Mouse (Mus musculus) embryonic facial prominence, embryonic 13.5 days (tissue): ENCODE measurements around the gene Pex11g. TPM values are rescaled to one million over a fixed set of nuclear protein-coding genes. Genes with fewer than 3 reads are reported as not detected.

Experiments
- ATAC-seq: fragments of 200-750 bp; cut with Nextera tagmentation; 2 replicates; pipeline ENCODE4 v1.8.0; 2017; ENCODE audit warnings: low read depth; ENCODE audit not compliant: insufficient number of reproducible peaks, insufficient read depth, low FRiP score, low TSS enrichment
- H3K27ac ChIP-seq: fragments of 300-500 bp; sonication (generic); 2 replicates; pipeline ENCODE4 v1.5.1; 2015; ENCODE audit warnings: moderate library complexity, mild to moderate bottlenecking, inconsistent platforms
- H3K27me3 ChIP-seq: fragments of 300-500 bp; sonication (generic); 2 replicates; pipeline ENCODE4 v1.6.1; 2015; ENCODE audit warnings: mild to moderate bottlenecking, inconsistent platforms
- H3K36me3 ChIP-seq: fragments of 300-500 bp; sonication (generic); 2 replicates; pipeline ENCODE4 v1.6.1; 2015; ENCODE audit warnings: mild to moderate bottlenecking, inconsistent platforms
- H3K4me1 ChIP-seq: fragments of 300-500 bp; sonication (generic); 2 replicates; pipeline ENCODE4 v1.6.1; 2015; ENCODE audit warnings: inconsistent platforms
- H3K4me2 ChIP-seq: fragments of 300-500 bp; sonication (generic); 2 replicates; pipeline ENCODE4 v1.6.1; 2015; ENCODE audit warnings: moderate library complexity, mild to moderate bottlenecking, inconsistent platforms
- H3K4me3 ChIP-seq: fragments of 300-500 bp; sonication (generic); 2 replicates; pipeline ENCODE4 v1.5.1; 2015; ENCODE audit warnings: mild to moderate bottlenecking, inconsistent platforms
- H3K9ac ChIP-seq: fragments of 300-500 bp; sonication (generic); 2 replicates; pipeline ENCODE4 v1.6.1; 2015; ENCODE audit warnings: mild to moderate bottlenecking, inconsistent platforms
- H3K9me3 ChIP-seq: fragments of 300-500 bp; sonication (generic); 2 replicates; pipeline ENCODE4 v1.6.1; 2016; ENCODE audit warnings: inconsistent platforms
- WGBS: fragments of 180-500 bp; shearing (Covaris S2); methylation state at CpG from one replicate; pipeline ENCODE4 v1.1.7; 2015; ENCODE audit warnings: mixed read lengths; 5-methylcytosine and 5-hydroxymethylcytosine counted together
- polyA plus RNA-seq: library from polyadenylated mRNA; unstranded; fragments of >200 nt; fragmentation: Nextera tagmentation; extraction: Ambion mirVana; gene quantifications from 2 replicates; pipeline ENCODE4 v1.2.1, GENCODE M21; 2015

Gene Pex11g
- polyA plus RNA-seq, 1 experiment from 2014 or later: 5.2 TPM

DNA sequence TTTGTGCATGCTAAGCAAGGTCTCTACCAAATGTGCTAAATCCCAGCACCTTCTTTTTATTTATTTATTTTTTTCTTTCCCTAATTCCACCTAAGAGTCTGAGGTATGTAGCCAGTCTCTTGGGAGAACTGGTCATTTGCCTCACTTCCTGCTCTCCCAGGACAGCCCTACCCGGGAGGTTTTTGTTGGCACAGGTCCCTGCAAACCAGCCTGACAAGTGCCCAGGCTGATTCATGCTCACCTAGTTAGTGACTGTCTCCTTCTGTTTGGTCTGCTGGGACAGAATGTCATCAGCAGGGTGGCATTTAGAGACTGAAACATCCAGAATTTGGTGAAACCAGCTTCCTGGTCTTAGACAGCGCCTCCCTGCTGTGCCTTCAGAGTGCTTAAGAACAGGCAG is 37.5 kb downstream of the Pex11g start:
- 75% methylated on average over 2 of the region's 2 CpGs for WGBS
- no peak for ATAC-seq
- H3K4me3 ChIP-seq: no peak overlapping the region
- no peak overlapping the region for H3K27ac ChIP-seq
- no peak overlapping the region for H3K9ac ChIP-seq
- H3K9me3 ChIP-seq: 0 out of 2 replicates have a peak, but pooled peaks cover 3% of the 10 kb centered on the region
- no peak overlapping the region for H3K4me2 ChIP-seq
- no peaks in the 10 kb centered on the region for H3K4me1 ChIP-seq
- H3K36me3 ChIP-seq: peaks cover 65% of the 10 kb centered on the region
- H3K27me3 ChIP-seq: no peaks in the 10 kb centered on the region

DNA sequence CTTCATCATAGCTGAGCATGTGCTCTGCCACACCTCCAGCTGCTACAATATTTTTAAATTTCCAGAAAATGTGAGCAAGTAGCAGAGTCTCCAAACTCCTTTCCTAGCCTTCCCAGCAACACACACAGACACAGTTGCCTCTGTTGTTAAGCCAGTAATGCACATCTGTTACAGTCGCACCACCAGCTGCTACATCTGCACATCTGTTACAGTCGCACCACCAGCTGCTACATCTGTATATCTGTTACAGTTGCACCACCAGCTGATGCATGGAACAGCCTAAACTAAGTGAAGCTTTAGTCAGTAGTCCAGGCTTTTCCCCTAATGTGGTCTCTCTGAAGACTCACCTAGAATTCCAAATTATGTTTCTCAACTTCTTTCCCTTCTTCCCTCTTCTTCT is 39.1 kb downstream of the Pex11g start:
- Histone ChIP-seq H3K4me3 (no peak overlapping the region), H3K9ac (no peak overlapping the region), H3K27me3 (no peaks in the 10 kb centered on the region), H3K4me1 (no peaks in the 10 kb centered on the region), H3K27ac (no peak overlapping the region), H3K9me3 (0 out of 2 replicates have a peak, but pooled peaks cover 3% of the 10 kb centered on the region), H3K4me2 (no peak overlapping the region), H3K36me3 (peaks cover 50% of the 10 kb centered on the region)
- WGBS: 78% methylated on average over 2 of the region's 2 CpGs
- no peak for ATAC-seq

DNA sequence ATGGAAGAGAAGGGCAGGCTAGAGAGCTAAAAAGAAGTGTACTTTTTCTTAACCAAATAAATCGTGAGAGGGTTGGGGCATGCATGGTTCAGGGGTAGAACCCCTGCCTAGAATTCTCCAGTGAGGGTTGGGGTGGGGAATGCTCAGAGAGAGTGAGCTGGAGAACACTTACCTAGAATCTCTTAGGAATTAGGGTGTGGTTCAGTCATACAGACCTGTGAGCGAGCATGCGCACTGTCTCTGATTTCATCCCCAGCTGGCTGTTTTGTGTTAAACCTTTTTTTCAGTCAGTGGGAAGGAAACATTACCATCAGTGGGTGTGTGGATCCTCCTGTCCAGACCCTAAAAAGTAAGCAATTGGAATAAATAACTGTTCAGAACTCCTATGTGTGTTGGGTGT is 41.3 kb downstream of the Pex11g start:
- Histone ChIP-seq H3K4me2 (no peak overlapping the region), H3K4me3 (no peak overlapping the region), H3K9me3 (no peaks in the 10 kb centered on the region), H3K9ac (no peak overlapping the region), H3K27me3 (no peaks in the 10 kb centered on the region), H3K36me3 (peaks cover 28% of the 10 kb centered on the region), H3K27ac (no peak overlapping the region), H3K4me1 (no peaks in the 10 kb centered on the region)
- no peak for ATAC-seq
- WGBS: 74% methylated on average over 3 of the region's 3 CpGs

DNA sequence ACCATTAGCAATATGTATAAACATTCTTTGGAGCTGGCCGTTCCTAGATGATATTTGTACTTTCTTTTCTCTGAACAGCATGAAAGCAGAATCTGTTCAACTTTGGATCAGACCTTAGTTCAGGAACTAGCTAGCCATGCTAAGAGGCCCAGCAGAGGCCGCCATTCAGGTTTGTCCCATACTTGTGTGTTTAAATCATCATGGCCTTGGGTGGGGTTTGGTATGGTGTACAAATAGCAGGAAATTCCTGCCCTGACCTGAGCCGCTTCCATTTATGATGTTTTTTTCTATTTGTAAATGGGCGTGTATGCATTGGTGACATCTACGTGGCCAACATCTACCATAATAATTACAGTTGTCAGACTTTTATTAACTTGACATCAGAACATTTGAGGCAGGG is 42.3 kb downstream of the Pex11g start:
- no peak overlapping the region for H3K4me3 ChIP-seq
- H3K27me3 ChIP-seq: no peaks in the 10 kb centered on the region
- no peak overlapping the region for H3K27ac ChIP-seq
- no peak for ATAC-seq
- no peaks in the 10 kb centered on the region for H3K4me1 ChIP-seq
- peaks cover 20% of the 10 kb centered on the region for H3K36me3 ChIP-seq
- H3K9me3 ChIP-seq: no peaks in the 10 kb centered on the region
- no peak overlapping the region for H3K4me2 ChIP-seq
- 88% methylated on average over 5 of the region's 5 CpGs for WGBS
- no peak overlapping the region for H3K9ac ChIP-seq

DNA sequence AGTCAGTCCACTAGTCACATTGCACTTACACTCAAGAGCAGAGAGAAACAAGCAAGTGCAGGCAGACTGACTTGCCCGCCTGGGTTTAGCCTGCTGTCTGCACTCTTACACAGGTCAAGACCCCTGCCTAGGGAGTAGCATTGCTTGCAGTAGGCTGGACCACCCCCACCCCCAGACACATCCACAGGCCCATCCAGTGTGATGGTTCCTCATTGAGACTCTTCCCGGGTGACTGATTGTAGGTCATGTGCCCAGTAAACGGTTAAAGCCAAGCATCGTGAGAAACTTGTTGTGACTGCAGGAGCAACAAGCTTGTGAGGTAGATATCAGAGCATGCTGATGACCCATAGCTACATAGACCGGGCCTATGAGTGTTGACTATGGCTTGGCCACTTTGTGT is 46.0 kb downstream of the Pex11g start:
- Histone ChIP-seq H3K9ac (no peak overlapping the region), H3K4me3 (no peak overlapping the region), H3K9me3 (no peaks in the 10 kb centered on the region), H3K4me2 (no peak overlapping the region), H3K4me1 (peaks cover 12% of the 10 kb centered on the region), H3K27ac (no peak overlapping the region), H3K27me3 (no peaks in the 10 kb centered on the region), H3K36me3 (peaks cover 2% of the 10 kb centered on the region; the same call in 1 of the 2 replicates)
- no peak for ATAC-seq
- WGBS: 92% methylated on average over 5 of the region's 5 CpGs

DNA sequence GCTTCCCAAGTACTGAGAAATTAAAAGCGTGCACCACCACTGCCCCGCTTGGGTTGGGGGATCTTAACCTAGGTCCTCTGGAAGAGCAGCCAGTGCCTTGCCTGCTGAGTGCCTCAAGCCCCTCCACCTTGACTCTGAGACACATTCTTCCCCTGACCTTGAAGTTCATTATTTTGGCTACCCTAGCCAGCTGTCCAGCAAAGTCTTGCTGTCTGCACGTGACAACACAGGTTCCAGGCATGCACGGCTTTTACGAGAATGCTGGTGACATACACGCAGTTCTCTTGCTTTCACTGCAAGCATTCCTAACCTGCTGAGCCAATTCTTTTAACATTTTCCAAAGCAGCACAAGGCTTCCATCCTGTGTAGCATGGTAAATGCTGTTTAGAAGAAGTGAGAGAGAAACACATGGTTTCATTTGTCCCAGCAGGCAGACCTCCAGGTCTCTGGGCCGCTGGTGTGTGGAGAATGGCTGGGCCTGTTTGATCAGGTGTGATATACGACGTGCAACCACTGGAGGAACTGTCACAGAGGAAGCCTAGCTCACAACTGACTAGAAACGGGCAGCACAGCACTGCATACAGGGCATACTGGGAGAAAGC is 47.3 kb downstream of the Pex11g start:
- WGBS: 75% methylated on average over 10 of the region's 10 CpGs
- Histone ChIP-seq H3K9me3 (no peaks in the 10 kb centered on the region), H3K4me1 (peaks cover 12% of the 10 kb centered on the region), H3K9ac (no peak overlapping the region), H3K27ac (no peak overlapping the region), H3K27me3 (no peaks in the 10 kb centered on the region), H3K4me3 (no peak overlapping the region), H3K36me3 (peaks cover 2% of the 10 kb centered on the region; the same call in 1 of the 2 replicates), H3K4me2 (no peak overlapping the region)
- no peak for ATAC-seq

DNA sequence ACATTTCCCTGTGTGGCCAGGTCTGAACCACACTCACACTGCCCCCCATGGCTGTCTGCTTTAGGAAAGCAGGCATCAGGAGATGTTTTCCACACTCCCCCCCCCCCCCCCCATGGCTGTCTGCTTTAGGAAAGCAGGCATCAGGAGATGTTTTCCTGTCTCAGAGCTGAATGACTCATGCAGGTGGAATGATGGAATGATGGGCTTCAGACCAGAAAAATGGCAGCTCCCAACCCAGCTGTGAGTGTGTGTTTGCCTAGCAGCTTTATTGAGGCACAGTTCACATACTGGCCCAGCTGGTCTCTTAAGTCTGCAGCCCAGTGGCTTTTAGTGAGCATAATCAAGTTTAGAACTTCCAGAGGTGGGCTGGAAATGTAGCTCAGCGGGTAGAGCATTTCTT is 49.4 kb downstream of the Pex11g start:
- peaks cover 2% of the 10 kb centered on the region; the same call in 1 of the 2 replicates for H3K36me3 ChIP-seq
- no peaks in the 10 kb centered on the region for H3K27me3 ChIP-seq
- peaks cover 15% of the 10 kb centered on the region for H3K4me1 ChIP-seq
- 74% methylated on average over 1 of the region's 1 CpGs for WGBS
- no peak overlapping the region for H3K9ac ChIP-seq
- H3K4me3 ChIP-seq: no peak overlapping the region
- no peak overlapping the region for H3K4me2 ChIP-seq
- H3K9me3 ChIP-seq: no peaks in the 10 kb centered on the region
- ATAC-seq: no peak
- no peak overlapping the region for H3K27ac ChIP-seq

DNA sequence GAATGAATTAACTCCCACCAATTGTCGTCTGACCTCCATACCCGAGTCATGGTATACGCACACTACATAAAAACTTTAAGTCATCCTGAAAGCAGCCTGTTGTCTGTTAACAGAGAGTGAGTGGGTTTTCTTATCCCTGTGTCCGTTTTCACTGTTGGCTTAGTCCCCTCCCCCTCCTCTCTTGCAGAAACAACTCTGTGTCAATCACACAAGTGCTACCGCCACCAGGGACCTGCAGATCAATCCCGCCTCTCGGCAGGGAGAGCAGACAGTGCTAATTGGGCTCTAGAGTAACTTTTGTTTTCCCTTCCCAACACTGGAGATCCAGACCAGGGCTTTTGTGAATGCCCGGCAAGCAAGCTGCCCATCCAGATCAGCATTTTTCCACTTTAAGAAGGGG is 50.0 kb downstream of the Pex11g start:
- peaks cover 2% of the 10 kb centered on the region; the same call in 1 of the 2 replicates for H3K36me3 ChIP-seq
- H3K9me3 ChIP-seq: no peaks in the 10 kb centered on the region
- no peak overlapping the region for H3K4me3 ChIP-seq
- H3K4me2 ChIP-seq: no peak overlapping the region
- WGBS: 11% methylated on average over 8 of the region's 8 CpGs
- no peaks in the 10 kb centered on the region for H3K27me3 ChIP-seq
- no peak overlapping the region for H3K9ac ChIP-seq
- no peak overlapping the region; the same call in 1 of the 2 replicates for H3K27ac ChIP-seq
- H3K4me1 ChIP-seq: peaks cover 15% of the 10 kb centered on the region
- no peak for ATAC-seq

DNA sequence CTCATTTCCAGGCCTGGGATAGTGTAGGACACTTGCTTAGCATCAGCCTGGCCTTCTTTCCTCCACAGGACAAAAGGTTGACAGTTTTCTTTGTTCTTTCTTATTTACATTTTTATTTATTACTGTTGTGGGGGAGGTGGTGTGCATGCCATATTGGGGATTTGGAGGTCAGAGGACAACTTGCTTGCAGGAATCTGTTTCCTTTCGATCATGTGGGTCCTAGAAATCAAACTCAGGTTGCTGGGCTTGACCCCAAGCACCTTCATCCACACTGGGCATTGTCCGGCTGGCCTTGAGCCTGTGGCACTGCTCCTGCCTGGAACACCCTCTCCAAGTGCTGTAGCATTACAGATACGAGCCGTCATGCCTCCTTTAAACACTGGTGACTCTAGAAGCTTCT is 50.6 kb downstream of the Pex11g start:
- 41% methylated on average over 4 of the region's 4 CpGs for WGBS
- H3K27ac ChIP-seq: no peak overlapping the region
- ATAC-seq: no peak

DNA sequence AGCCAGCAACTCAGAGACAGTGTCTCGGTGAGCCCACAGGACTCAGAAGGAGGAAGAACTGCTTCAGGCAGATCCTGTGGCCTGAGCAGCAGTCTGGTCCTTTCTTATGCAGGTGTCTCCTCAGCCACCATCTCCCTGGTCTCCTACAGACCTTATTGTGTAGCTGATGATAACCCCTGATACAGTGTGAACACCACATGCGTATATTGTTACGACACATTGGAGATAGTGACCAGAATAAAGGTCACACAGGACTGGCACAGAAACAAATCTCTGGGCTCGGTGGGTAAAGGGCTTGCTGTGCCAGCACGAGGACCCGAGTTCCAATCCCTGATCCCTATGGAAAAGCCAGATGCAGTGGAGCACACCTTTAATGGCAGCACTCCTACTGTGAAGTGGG is 51.8 kb downstream of the Pex11g start:
- H3K9ac ChIP-seq: no peak overlapping the region
- no peaks in the 10 kb centered on the region for H3K27me3 ChIP-seq
- H3K4me2 ChIP-seq: no peak overlapping the region
- no peak overlapping the region for H3K27ac ChIP-seq
- H3K9me3 ChIP-seq: no peaks in the 10 kb centered on the region
- 88% methylated on average over 6 of the region's 6 CpGs for WGBS
- H3K4me1 ChIP-seq: peaks cover 15% of the 10 kb centered on the region
- H3K4me3 ChIP-seq: no peak overlapping the region
- ATAC-seq: no peak
- H3K36me3 ChIP-seq: peaks cover 2% of the 10 kb centered on the region; the same call in 1 of the 2 replicates

More for the DNA sequence above, 50.6 kb downstream of the Pex11g start:
- Histone ChIP-seq H3K4me1 (peaks cover 15% of the 10 kb centered on the region), H3K36me3 (peaks cover 2% of the 10 kb centered on the region; the same call in 1 of the 2 replicates), H3K4me2 (no peak overlapping the region), H3K9me3 (no peaks in the 10 kb centered on the region), H3K27me3 (no peaks in the 10 kb centered on the region), H3K4me3 (no peak overlapping the region), H3K9ac (no peak overlapping the region)

DNA sequence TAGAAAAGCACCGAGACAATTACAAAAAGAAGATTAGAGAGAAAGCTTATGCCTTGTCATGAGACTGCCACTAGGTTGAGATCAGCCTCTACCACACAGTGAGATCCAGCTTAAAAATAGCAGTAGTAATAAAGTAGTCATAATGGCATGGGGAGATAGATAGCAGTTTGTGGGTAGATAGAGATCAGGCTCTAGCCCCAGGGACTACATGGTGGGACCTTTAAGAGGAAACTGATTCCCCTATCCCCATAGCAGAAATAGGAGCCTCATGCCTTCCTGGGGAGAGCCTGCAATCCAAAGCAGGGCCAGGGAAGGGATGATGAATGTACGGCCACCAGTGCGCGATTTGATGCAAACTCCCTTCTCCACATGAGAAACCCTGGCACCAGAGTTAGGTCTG is 52.2 kb downstream of the Pex11g start:
- WGBS: 75% methylated on average over 4 of the region's 4 CpGs
- no peak overlapping the region for H3K9ac ChIP-seq
- peaks cover 15% of the 10 kb centered on the region for H3K4me1 ChIP-seq

DNA sequence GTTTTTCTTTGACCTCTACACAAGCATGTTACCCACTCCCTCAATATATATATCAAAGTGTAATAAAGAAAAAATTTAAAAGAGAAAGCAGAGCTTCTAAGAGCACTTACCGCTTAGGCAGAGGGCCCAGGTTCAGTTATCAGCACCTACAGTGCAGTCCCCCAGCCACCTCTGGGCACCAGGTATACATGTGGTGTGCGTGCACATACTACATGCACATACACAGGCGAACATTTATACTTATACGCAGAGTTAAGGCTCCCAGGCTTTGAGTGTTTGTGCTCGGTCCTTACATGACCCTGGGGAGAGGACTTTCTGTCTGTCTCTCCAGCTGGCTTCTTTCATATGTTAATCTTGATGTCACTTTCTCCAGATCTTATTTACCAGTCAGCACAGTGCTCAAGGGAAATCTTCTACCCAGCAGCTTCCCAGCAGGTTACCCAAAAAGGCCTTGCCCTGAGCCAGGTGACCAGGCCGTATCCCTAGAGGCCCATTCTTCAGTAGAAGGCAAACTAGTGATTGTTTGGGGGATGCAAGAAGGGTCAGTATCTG is 52.8 kb downstream of the Pex11g start:
- H3K36me3 ChIP-seq: peaks cover 2% of the 10 kb centered on the region; the same call in 1 of the 2 replicates
- H3K27me3 ChIP-seq: no peaks in the 10 kb centered on the region
- no peak overlapping the region for H3K4me2 ChIP-seq
- no peak overlapping the region for H3K27ac ChIP-seq
- ATAC-seq: no peak
- 68% methylated on average over 6 of the region's 6 CpGs for WGBS
- H3K4me1 ChIP-seq: peaks cover 15% of the 10 kb centered on the region
- no peak overlapping the region for H3K9ac ChIP-seq
- no peak overlapping the region for H3K4me3 ChIP-seq
- H3K9me3 ChIP-seq: no peaks in the 10 kb centered on the region

More for the DNA sequence above, 52.2 kb downstream of the Pex11g start:
- no peak for ATAC-seq
- Histone ChIP-seq H3K27me3 (no peaks in the 10 kb centered on the region), H3K9me3 (no peaks in the 10 kb centered on the region), H3K27ac (no peak overlapping the region), H3K36me3 (peaks cover 2% of the 10 kb centered on the region; the same call in 1 of the 2 replicates), H3K4me2 (no peak overlapping the region), H3K4me3 (no peak overlapping the region)
